Mouse (Mus musculus): ENCODE measurements around the gene 4932438H23Rik. TPM values are rescaled to one million over a fixed set of nuclear protein-coding genes. Genes with fewer than 3 reads are reported as not detected.
"Not testable (repeated sequence)": the region's sequence is repeated elsewhere in the genome, so short reads cannot be mapped to it uniquely, and the experiment has no call there.

Gene 4932438H23Rik
- total RNA-seq, 1 experiment from 2014 or later: not detected

DNA sequence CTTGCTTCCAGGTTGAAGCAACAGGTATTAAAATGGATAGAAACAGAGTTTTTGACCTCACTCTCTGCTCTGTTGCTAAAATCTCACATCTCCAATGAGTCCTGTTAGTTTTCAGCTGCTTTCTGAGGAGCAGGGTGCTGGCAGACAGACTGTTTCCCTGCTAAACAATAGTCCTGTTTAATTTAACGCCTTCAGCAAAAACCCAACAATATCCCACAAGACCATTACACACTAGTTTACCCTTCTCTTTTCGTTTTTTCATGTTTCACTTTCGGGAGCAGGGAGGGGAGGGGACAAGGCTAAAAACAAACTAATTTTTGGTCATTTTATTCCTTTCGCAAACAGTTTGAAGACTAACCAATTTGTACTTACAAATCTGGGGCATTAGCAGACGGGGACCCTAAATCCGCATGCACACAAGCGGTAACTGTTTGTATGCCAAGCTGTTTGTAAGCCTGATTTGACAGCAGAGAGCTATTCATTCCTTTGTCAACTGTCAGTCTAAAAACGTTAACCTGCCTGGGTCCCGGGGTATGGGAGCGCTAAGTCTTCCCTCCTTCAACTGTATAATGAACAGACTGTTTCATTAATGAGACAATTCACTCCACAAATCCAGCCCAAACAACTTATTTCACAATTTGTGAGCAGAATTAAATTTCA lies 10.0 kb upstream of the 4932438H23Rik start:
- no peak for ATAC-seq (replicated peaks; ENCODE audit: insufficient number of reproducible peaks, low FRiP score, low TSS enrichment, poor library complexity, severe bottlenecking)

- ATAC-seq (replicated peaks; ENCODE audit: insufficient number of reproducible peaks, low FRiP score, low TSS enrichment, poor library complexity, severe bottlenecking): no peak
These were observed 8.5 kb upstream of the 4932438H23Rik start for GRCm38 (mm10) chr16:91103386-91103785.

- ATAC-seq (replicated peaks; ENCODE audit: insufficient number of reproducible peaks, low FRiP score, low TSS enrichment, poor library complexity, severe bottlenecking): no peak
These were observed 5.6 kb upstream of the 4932438H23Rik start for GRCm38 (mm10) chr16:91100484-91100883.

- ATAC-seq (replicated peaks; ENCODE audit: insufficient number of reproducible peaks, low FRiP score, low TSS enrichment, poor library complexity, severe bottlenecking): no peak
These were observed 4.6 kb upstream of the 4932438H23Rik start for GRCm38 (mm10) chr16:91099444-91100065.

GRCm38 (mm10) chr16:91097858-91098257 lies 2.9 kb upstream of the 4932438H23Rik start:
- ATAC-seq (replicated peaks; ENCODE audit: insufficient number of reproducible peaks, low FRiP score, low TSS enrichment, poor library complexity, severe bottlenecking): peak; percentile 66

DNA sequence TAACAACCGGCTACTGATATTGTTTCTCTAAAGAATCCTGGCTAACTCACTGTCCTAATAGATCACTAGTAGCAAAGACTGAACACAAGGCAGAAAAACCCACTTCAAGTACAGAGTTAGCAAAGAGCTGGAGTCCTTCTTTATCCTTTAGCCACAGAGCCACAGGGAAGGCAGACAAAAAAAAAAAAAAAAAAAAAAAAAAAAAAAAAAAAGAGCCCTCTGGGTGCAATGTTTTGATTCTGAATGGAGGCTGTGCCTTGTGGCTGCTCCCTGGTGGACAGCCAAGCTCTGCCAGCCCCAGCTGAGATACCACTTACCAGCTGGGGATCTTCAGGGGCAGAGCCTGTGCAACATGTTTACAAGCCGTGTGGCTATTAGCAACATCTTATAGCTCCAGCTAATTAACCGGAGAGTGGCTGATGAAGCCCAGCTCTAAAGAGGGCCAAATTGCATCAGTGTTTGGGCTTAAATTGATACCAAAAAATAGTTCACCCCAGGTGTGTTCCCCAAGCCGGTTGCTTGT lies 2.1 kb upstream of the 4932438H23Rik start:
- no peak for ATAC-seq (replicated peaks; ENCODE audit: insufficient number of reproducible peaks, low FRiP score, low TSS enrichment, poor library complexity, severe bottlenecking)

GRCm38 (mm10) chr16:91096016-91096415 lies 1.1 kb upstream of the 4932438H23Rik start:
- no peak for ATAC-seq (replicated peaks; ENCODE audit: insufficient number of reproducible peaks, low FRiP score, low TSS enrichment, poor library complexity, severe bottlenecking)

GRCm38 (mm10) chr16:91086642-91087306 lies 8.1 kb downstream of the 4932438H23Rik start:
- no peak for ATAC-seq (replicated peaks; ENCODE audit: insufficient number of reproducible peaks, low FRiP score, low TSS enrichment, poor library complexity, severe bottlenecking)

- no peak for ATAC-seq (replicated peaks; ENCODE audit: insufficient number of reproducible peaks, low FRiP score, low TSS enrichment, poor library complexity, severe bottlenecking)
These were observed 9.6 kb downstream of the 4932438H23Rik start for GRCm38 (mm10) chr16:91085239-91085825.

DNA sequence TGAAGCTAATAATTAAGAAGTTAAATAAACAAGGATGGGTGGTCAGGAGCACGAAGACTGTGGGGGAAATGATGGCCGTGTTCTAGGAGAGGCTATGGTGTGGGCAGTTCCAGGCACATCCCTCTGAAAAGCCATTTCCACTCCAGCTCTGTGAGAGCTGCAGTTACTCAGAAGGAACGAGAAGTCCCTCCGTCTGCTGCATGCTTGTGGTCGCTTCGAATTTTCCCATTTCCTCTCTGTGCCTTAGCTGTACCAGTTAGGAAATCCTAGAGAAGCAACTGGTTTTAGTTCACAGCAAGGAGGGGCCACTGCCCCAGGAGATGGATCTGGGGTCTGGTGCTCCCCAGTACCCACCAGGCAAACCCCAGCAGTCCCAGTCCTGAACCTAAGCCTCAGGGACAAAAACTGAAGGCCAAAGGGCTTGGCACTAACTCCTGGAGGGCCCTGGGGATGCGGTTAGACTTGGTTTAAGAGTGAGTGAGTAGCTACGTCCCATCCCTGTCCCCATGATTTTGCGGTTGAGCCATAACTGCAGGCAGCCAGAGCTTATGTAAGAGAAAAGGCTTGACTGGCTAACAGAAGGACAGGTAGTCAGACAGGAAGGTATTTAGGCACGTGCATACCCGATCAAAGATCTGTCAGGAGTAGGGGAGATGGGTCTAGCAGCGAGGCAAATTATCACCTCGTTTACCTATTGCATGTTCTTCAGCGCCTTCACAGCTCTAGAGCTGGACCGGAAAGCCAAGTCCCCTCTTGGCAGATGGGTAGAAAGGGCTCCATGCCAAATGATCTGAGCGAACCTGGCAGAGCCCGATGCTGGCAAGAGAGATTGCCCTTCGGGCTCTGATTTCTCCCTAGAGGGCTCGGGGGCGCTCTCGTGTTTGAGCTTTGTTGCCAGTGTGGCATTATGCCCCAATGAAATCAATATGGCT lies 10.3 kb downstream of the 4932438H23Rik start:
- ATAC-seq (replicated peaks; ENCODE audit: insufficient number of reproducible peaks, low FRiP score, low TSS enrichment, poor library complexity, severe bottlenecking): no peak

DNA sequence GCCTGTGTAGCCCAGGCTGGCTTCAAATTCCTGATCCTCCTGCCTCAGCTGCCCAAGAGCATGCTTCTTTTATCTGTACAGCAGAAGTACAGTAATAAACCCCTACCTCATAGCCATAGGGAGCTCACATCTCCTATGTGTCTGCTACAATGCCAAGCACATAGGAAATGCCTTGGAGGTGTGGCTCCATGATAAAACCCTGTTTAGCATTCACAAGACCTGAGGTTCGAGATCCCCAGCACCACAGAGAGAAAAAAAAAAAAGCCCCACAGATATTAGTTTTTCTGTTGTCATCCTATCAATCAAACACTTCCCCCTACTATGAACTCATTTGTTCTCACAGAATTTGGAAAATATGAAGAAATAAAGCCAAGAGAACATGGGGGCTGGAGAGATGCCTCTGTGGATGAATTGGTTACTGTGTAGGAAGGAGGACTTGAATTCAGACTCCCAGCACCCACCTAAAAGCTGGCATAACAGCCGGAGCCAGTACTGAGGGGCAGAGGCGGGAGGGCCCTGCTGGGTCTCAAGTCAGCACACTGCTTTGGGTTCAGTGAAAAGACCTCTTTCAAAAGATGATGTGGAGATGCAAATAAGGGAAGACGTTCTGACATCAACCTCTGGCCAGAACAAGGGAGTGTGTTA lies 11.8 kb downstream of the 4932438H23Rik start:
- ATAC-seq (replicated peaks; ENCODE audit: insufficient number of reproducible peaks, low FRiP score, low TSS enrichment, poor library complexity, severe bottlenecking): no peak

GRCm38 (mm10) chr16:91081508-91081907 lies 13.4 kb downstream of the 4932438H23Rik start:
- peak; percentile 79 for ATAC-seq (replicated peaks; ENCODE audit: insufficient number of reproducible peaks, low FRiP score, low TSS enrichment, poor library complexity, severe bottlenecking)

GRCm38 (mm10) chr16:91076180-91076579 lies 18.7 kb downstream of the 4932438H23Rik start:
- 0 out of 2 replicates have a peak, but pooled peaks have one; percentile 19 for ATAC-seq (replicated peaks; ENCODE audit: insufficient number of reproducible peaks, low FRiP score, low TSS enrichment, poor library complexity, severe bottlenecking)

DNA sequence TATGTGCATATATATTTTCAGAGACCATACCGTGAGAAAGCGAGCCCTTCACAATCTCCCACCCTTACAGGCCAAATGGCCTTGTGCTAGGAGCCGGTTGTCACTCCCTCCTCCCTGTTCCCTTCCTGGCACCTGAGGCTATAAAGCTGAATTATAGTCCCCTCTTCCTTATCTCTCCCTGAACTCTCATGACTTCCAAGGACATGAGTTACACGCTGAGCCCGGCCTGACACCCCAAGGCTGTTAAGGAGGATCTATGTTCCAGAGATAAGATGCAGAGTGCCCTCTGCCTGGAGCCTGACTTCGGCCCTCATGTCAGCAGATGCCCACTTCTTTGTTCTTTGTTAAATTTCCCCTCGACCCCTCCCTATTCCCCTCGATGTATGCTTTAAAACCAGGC lies 19.5 kb downstream of the 4932438H23Rik start:
- not testable (repeated sequence) for ATAC-seq (replicated peaks; ENCODE audit: insufficient number of reproducible peaks, low FRiP score, low TSS enrichment, poor library complexity, severe bottlenecking)

DNA sequence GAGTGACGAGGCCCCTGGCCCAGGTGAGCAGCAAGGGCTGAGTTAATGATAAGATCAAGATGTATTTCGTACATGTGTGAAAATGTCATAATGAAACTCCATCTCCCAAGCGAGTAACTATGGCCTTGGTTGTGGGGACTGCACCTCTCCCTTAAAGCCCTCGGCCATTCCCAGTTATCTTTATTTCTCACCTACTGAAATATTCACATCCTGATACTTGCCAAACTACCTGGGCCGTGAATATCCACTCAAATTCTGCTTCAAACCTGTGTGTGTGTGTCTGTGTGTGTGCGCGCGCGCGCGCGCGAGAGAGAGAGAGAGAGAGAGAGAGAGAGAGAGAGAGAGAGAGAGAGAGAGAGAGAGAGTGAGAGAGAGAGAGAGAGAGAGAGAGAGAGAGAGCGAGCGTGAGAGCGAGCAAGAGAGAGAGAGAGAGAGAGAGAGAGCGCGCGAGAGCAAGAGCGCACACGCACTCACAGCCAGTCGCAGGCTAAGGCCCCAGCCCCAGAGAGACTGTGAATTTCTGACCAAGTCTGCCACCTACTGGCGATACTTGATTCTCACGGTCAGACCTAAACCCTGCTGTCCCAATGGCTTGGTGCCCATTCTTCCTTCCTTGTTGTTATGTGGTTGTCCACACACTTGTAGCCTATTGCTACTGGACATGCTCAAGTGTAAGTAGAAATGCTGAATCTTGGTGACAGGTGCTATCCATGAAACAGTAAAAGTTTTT lies 21.6 kb downstream of the 4932438H23Rik start:
- peak; percentile 95 for ATAC-seq (replicated peaks; ENCODE audit: insufficient number of reproducible peaks, low FRiP score, low TSS enrichment, poor library complexity, severe bottlenecking)

- ATAC-seq (replicated peaks; ENCODE audit: insufficient number of reproducible peaks, low FRiP score, low TSS enrichment, poor library complexity, severe bottlenecking): no peak
These were observed 22.7 kb downstream of the 4932438H23Rik start for GRCm38 (mm10) chr16:91072256-91072655.

- no peak for ATAC-seq (replicated peaks; ENCODE audit: insufficient number of reproducible peaks, low FRiP score, low TSS enrichment, poor library complexity, severe bottlenecking)
These were observed 26.0 kb downstream of the 4932438H23Rik start for GRCm38 (mm10) chr16:91068969-91069368.
